Mouse (Mus musculus) heart, embryonic 16.5 days (tissue): ENCODE data around the gene Ccdc162. TPM values are rescaled to one million over a fixed set of nuclear protein-coding genes. Genes with fewer than 3 reads are reported as not detected.

Source experiments
- ATAC-seq: fragments of 200-750 bp; cut with Nextera tagmentation; replicated peaks from 2 replicates; pipeline ENCODE4 v1.8.0; 2017; ENCODE audit warnings: moderate number of reproducible peaks; ENCODE audit not compliant: insufficient read depth, low FRiP score; ENCODE audit errors: extremely low read depth
- H3K27ac ChIP-seq: fragments of 300-500 bp; sonication (generic); 2 replicates; pipeline ENCODE4 v1.5.1; 2014; ENCODE audit warnings: mild to moderate bottlenecking, low read length, control low read depth, moderate library complexity
- H3K27me3 ChIP-seq: fragments of 300-500 bp; sonication (generic); 2 replicates; pipeline ENCODE4 v1.6.1; 2014; ENCODE audit warnings: low read length, mixed read lengths; ENCODE audit not compliant: control insufficient read depth, insufficient read depth
- H3K36me3 ChIP-seq: fragments of 300-500 bp; sonication (generic); 2 replicates; pipeline ENCODE4 v1.6.1; 2014; ENCODE audit not compliant: control insufficient read depth, insufficient read depth
- H3K4me1 ChIP-seq: fragments of 300-500 bp; sonication (generic); 2 replicates; pipeline ENCODE4 v1.6.1; 2014; ENCODE audit warnings: low read length, mixed read lengths; ENCODE audit not compliant: control insufficient read depth, insufficient read depth
- H3K4me2 ChIP-seq: fragments of 300-500 bp; sonication (generic); 2 replicates; pipeline ENCODE4 v1.6.1; 2014; ENCODE audit warnings: low read depth, mild to moderate bottlenecking, control low read depth, low read length
- H3K4me3 ChIP-seq: fragments of 300-500 bp; sonication (generic); 2 replicates; pipeline ENCODE4 v1.5.1; 2014; ENCODE audit warnings: mild to moderate bottlenecking, control low read depth, low read length
- H3K9ac ChIP-seq: fragments of 300-500 bp; sonication (generic); 2 replicates; pipeline ENCODE4 v1.6.1; 2014; ENCODE audit warnings: low read length, control low read depth
- H3K9me3 ChIP-seq: fragments of 300-500 bp; sonication (generic); replicated peaks from 2 replicates; pipeline ENCODE4 v1.6.1; 2016; ENCODE audit warnings: low read length; ENCODE audit not compliant: control insufficient read depth
- WGBS: fragments of 180-500 bp; shearing (Covaris S2); extraction: QIAGEN DNeasy Blood & Tissue Kit; methylation state at CpG from one replicate; pipeline ENCODE4 v1.1.7; 2014; 5-methylcytosine and 5-hydroxymethylcytosine counted together
- polyA plus RNA-seq: library from polyadenylated mRNA; unstranded; fragments of >200 nt; fragmentation: Nextera tagmentation; extraction: Ambion mirVana; gene quantifications from 2 replicates; pipeline ENCODE4 v1.2.1, GENCODE M21; 2015

Ccdc162 gene
- polyA plus RNA-seq, 1 experiment from 2014 or later: 1.2 TPM

- Histone ChIP-seq H3K9ac (no peak overlapping the region), H3K36me3 (peaks cover 6% of the 10 kb centered on the region; the same call in 1 of the 2 replicates), H3K4me2 (no peak overlapping the region), H3K4me1 (no peaks in the 10 kb centered on the region), H3K9me3 (no peaks in the 10 kb centered on the region), H3K4me3 (no peak overlapping the region), H3K27ac (no peak overlapping the region), H3K27me3 (no peaks in the 10 kb centered on the region)
- ATAC-seq: no peak
- 90% methylated on average over 14 of the region's 14 CpGs for WGBS
Observed at GRCm38 (mm10) chr10:41715557-41715956, 877 bp downstream of the Ccdc162 start.

GRCm38 (mm10) chr10:41711467-41711866 is 5.0 kb downstream of the Ccdc162 start:
- no peaks in the 10 kb centered on the region for H3K36me3 ChIP-seq
- H3K4me2 ChIP-seq: no peak overlapping the region
- H3K27me3 ChIP-seq: no peaks in the 10 kb centered on the region
- H3K27ac ChIP-seq: no peak overlapping the region
- no peak overlapping the region for H3K9ac ChIP-seq
- WGBS: 74% methylated on average over 7 of the region's 7 CpGs
- H3K9me3 ChIP-seq: no peaks in the 10 kb centered on the region
- no peak overlapping the region for H3K4me3 ChIP-seq
- H3K4me1 ChIP-seq: no peaks in the 10 kb centered on the region
- ATAC-seq: no peak

- Histone ChIP-seq H3K27ac (no peak overlapping the region), H3K36me3 (no peaks in the 10 kb centered on the region), H3K9me3 (no peaks in the 10 kb centered on the region), H3K9ac (no peak overlapping the region), H3K4me1 (no peaks in the 10 kb centered on the region), H3K27me3 (no peaks in the 10 kb centered on the region), H3K4me2 (no peak overlapping the region), H3K4me3 (no peak overlapping the region)
- ATAC-seq: no peak
- 67% methylated on average over 8 of the region's 8 CpGs for WGBS
Observed at GRCm38 (mm10) chr10:41710773-41711172, 5.7 kb downstream of the Ccdc162 start.

- no peak for ATAC-seq
- no peak overlapping the region for H3K4me3 ChIP-seq
- H3K4me2 ChIP-seq: no peak overlapping the region
- H3K36me3 ChIP-seq: no peaks in the 10 kb centered on the region
- H3K9ac ChIP-seq: no peak overlapping the region
- no peaks in the 10 kb centered on the region for H3K27me3 ChIP-seq
- no peaks in the 10 kb centered on the region for H3K9me3 ChIP-seq
- H3K4me1 ChIP-seq: no peaks in the 10 kb centered on the region
- WGBS: 77% methylated on average over 8 of the region's 8 CpGs
- H3K27ac ChIP-seq: no peak overlapping the region
Observed at GRCm38 (mm10) chr10:41709341-41709740, 7.1 kb downstream of the Ccdc162 start.

DNA sequence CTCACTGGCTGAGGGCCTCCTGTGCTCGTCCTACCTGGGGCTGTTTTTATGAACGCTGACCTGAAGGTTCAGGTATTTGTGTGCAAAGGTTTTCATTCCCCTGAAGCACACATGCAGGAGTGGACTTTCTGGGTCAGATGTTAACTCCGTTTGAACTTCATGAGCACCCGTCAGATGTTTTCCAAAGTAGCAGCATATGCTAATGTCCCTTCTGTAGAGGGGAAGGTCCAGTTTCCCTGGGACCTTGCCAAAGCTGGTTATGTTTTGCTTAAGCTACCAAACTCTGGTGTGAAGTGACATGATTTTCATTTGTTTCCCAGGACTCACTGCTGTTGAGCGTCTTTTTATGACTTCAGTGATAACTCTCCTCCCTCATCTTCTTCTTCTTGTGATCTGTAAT is 16.8 kb downstream of the Ccdc162 start:
- Histone ChIP-seq H3K27me3 (no peaks in the 10 kb centered on the region), H3K9me3 (no peaks in the 10 kb centered on the region), H3K4me2 (no peak overlapping the region), H3K4me3 (no peak overlapping the region), H3K36me3 (no peaks in the 10 kb centered on the region), H3K9ac (no peak overlapping the region), H3K27ac (no peak overlapping the region), H3K4me1 (no peaks in the 10 kb centered on the region)
- ATAC-seq: no peak
- 74% methylated on average over 5 of the region's 5 CpGs for WGBS

- H3K27ac ChIP-seq: no peak overlapping the region
- no peaks in the 10 kb centered on the region for H3K9me3 ChIP-seq
- H3K4me3 ChIP-seq: no peak overlapping the region
- no peaks in the 10 kb centered on the region for H3K36me3 ChIP-seq
- ATAC-seq: no peak
- H3K4me2 ChIP-seq: no peak overlapping the region
- WGBS: 69% methylated on average over 11 of the region's 11 CpGs
- H3K4me1 ChIP-seq: no peaks in the 10 kb centered on the region
- H3K9ac ChIP-seq: no peak overlapping the region
- H3K27me3 ChIP-seq: no peaks in the 10 kb centered on the region
Observed at GRCm38 (mm10) chr10:41697040-41697439, 19.4 kb downstream of the Ccdc162 start.

- no peak overlapping the region for H3K9ac ChIP-seq
- H3K4me1 ChIP-seq: peaks cover 2% of the 10 kb centered on the region; the same call in 1 of the 2 replicates
- no peak overlapping the region for H3K4me2 ChIP-seq
- H3K9me3 ChIP-seq: peaks cover 3% of the 10 kb centered on the region; the same call in 1 of the 2 replicates
- WGBS: 61% methylated on average over 4 of the region's 4 CpGs
- no peaks in the 10 kb centered on the region for H3K36me3 ChIP-seq
- no peak for ATAC-seq
- no peak overlapping the region for H3K4me3 ChIP-seq
- no peaks in the 10 kb centered on the region for H3K27me3 ChIP-seq
- no peak overlapping the region for H3K27ac ChIP-seq
Observed at GRCm38 (mm10) chr10:41690978-41691377, 25.5 kb downstream of the Ccdc162 start.

DNA sequence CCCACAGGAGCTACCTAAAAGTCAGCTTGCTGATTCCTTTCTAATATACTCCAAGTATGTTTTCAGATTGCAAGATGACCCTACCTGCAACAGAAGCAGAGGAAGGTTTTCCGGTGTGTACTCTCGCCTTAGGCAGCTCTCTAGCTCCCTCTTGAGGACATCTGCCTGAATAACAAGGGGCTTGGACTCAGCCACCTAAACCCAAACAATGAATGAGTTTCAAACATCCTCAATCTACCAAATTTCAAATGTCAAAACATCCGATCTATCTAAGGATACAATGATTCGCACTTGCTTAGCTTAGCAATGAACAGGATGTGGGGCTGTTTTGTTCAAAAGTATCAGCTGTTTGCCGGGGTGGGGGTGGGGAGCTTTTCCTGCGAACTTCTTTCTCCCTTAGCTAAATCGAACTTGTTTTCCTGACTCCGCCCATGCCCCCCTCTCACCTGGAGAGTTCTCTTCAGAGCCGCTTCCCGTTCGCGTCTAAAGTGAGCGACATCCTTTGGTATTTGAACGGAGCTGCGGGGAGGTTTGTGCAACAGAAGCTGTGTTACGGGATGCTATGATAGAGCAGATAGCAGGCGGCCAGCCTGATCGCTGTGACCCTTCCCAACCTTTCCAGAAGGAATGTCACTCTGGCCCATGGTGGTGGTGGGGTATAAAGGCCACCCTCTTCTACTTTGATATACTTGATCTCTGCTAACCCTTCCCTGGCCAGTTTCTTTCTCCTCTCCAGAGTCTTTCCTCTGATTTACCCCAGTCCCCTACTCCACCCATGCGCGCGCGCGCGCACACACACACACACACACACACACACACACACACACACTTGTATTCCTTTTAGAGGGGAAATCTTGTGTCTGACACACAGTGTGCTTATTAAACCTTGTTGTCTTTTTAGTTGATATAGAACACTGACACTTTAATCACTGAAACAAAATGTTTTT is 26.2 kb downstream of the Ccdc162 start:
- H3K4me3 ChIP-seq: peak overlapping the region; percentile 56
- peak overlapping the region; percentile 37 for H3K9ac ChIP-seq
- 19% methylated on average over 24 of the region's 24 CpGs for WGBS
- H3K27ac ChIP-seq: no peak overlapping the region
- peaks cover 3% of the 10 kb centered on the region; the same call in 1 of the 2 replicates for H3K9me3 ChIP-seq
- H3K4me1 ChIP-seq: peaks cover 2% of the 10 kb centered on the region; the same call in 1 of the 2 replicates
- no peaks in the 10 kb centered on the region for H3K27me3 ChIP-seq
- H3K36me3 ChIP-seq: no peaks in the 10 kb centered on the region
- ATAC-seq: 0 out of 2 replicates have a peak, but pooled peaks have one; percentile 14
- H3K4me2 ChIP-seq: peak overlapping the region; percentile 91

DNA sequence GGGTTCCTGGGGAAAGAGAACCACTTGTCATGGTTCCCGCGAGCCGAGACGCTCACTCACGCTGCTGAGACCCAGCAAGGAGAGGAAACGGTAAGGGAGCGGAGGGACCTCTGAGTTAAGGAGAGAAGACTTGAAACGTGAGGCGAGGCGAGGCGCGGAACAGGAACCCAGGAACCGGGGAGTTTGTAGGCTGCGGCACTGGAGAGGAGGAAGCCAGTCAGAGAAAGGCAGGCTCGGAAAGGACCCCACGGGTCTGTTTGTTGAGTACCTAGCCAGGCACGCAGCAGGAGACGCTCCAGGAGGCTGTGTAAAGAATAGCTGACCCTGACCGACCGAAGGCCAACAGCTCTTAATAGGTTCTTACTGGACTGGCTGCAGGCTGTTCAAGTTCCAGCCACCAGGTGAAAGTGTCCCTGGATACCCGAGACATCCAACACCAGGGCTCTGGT is 31.9 kb downstream of the Ccdc162 start:
- ATAC-seq: no peak
- peak overlapping the region; percentile 66 for H3K9ac ChIP-seq
- H3K4me1 ChIP-seq: 0 out of 2 replicates have a peak, but pooled peaks cover 5% of the 10 kb centered on the region
- 2% methylated on average over 21 of the region's 21 CpGs for WGBS
- peak overlapping the region; percentile 65 for H3K4me2 ChIP-seq
- H3K36me3 ChIP-seq: no peaks in the 10 kb centered on the region
- no peak overlapping the region for H3K27ac ChIP-seq
- H3K4me3 ChIP-seq: peak overlapping the region; percentile 36
- H3K27me3 ChIP-seq: no peaks in the 10 kb centered on the region
- peaks cover 3% of the 10 kb centered on the region; the same call in 1 of the 2 replicates for H3K9me3 ChIP-seq
